Mouse (Mus musculus): ENCODE data around the gene Itga2. TPM values are rescaled to one million over a fixed set of nuclear protein-coding genes. Genes with fewer than 3 reads are reported as not detected.

Gene Itga2
- polyA plus RNA-seq, 1 experiment from 2014 or later = 2.3 TPM

DNA sequence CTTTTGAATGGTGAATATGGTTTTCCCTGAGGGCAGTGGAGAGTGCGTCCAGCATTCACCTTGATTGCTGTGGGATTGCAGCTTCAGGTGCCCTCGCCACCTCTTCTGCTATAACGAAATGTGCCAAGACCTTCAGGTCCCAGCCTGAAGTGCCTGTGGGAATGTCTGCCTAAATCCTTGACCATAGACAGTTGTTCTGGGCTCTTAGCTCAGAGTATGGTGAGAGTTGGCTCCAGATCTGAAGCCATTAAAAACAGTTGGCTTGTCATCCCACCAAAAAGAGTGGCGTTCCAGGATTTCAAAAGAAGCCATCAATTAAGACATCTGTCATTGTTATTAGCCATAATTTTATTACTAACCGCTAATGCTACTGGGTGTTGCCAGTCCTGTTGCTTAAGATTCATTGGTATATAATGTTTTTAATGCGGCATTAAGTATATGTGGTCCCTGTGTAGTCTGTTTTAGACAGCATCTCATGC lies 106.5 kb downstream of the Itga2 start:
- WGBS = 94% methylated on average over 6 of the region's 6 CpGs
- no peak for DNase-seq (ENCODE audit: low spot score)
- no peaks in the 10 kb centered on the region for H3K36me3 ChIP-seq (ENCODE audit: control insufficient read depth, insufficient read depth, low read length)

DNA sequence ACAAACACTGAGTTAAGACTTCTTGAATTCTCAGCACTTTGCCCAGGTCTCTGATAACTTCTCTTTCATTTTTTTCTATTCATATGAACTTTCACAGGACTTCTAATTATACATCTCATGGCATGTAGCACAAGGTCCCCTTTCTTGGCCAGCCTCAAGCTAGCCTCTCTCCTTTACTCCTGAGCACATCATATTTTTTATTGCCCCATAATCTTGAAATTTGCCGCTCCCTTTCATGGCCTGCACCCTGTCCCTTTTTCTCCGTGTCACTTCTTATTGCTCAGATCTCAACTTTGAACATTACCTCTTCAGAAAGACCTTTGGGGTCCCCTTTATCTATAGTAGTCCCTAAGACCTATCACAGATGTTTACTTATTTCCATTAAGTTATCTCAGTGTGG lies 109.0 kb downstream of the Itga2 start:
- Histone ChIP-seq H3K9me3 (ENCODE audit: control insufficient read depth, low read length) (no peaks in the 10 kb centered on the region), H3K4me1 (replicated peaks; ENCODE audit: control insufficient read depth, insufficient read depth, low read length) (no peaks in the 10 kb centered on the region; the same call in 1 of the 2 replicates), H3K9ac (ENCODE audit: low read depth, low read length) (no peak overlapping the region), H3K4me2 (replicated peaks; ENCODE audit: low read depth, low read length) (no peak overlapping the region), H3K27me3 (ENCODE audit: control insufficient read depth, insufficient read depth, low read length) (no peaks in the 10 kb centered on the region), H3K36me3 (ENCODE audit: control insufficient read depth, insufficient read depth, low read length) (no peaks in the 10 kb centered on the region), H3K4me3 (ENCODE audit: low read depth, low read length) (no peak overlapping the region), H3K27ac (ENCODE audit: low read depth, low read length) (no peak overlapping the region)
- WGBS = 92% methylated on average over 2 of the region's 2 CpGs
- ATAC-seq (ENCODE audit: low FRiP score) (no peak), DNase-seq (ENCODE audit: low spot score) (no peak)

More for the DNA sequence above, 106.5 kb downstream of the Itga2 start:
- H3K4me1 ChIP-seq (replicated peaks; ENCODE audit: control insufficient read depth, insufficient read depth, low read length) = no peaks in the 10 kb centered on the region
- H3K9me3 ChIP-seq (ENCODE audit: control insufficient read depth, low read length) = no peaks in the 10 kb centered on the region
- no peaks in the 10 kb centered on the region for H3K27me3 ChIP-seq (ENCODE audit: control insufficient read depth, insufficient read depth, low read length)
- H3K4me2 ChIP-seq (replicated peaks; ENCODE audit: low read depth, low read length) = no peak overlapping the region
- H3K27ac ChIP-seq (ENCODE audit: low read depth, low read length) = no peak overlapping the region
- H3K9ac ChIP-seq (ENCODE audit: low read depth, low read length) = no peak overlapping the region
- H3K4me3 ChIP-seq (ENCODE audit: low read depth, low read length) = no peak overlapping the region
- ATAC-seq (ENCODE audit: low FRiP score) = no peak

DNA sequence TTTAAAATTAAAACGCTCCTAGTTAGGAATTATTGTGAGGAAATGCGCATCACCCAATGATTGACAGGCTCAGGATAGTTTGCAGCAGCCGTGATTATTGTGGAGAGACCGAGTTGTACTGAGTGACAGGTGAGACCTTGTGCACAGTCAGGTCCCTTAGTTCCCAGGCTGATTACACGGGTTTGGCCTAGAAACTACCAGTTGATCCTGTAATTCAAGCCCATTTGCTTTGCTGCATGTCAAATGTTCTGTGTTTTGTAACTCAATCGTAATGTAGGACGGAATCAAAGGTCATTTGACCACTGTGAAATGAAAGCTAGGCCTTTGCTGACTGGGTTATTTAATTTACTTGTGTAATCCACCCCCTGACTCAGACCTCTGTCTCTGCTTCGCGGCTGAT lies 113.4 kb downstream of the Itga2 start:
- Histone ChIP-seq H3K4me3 (ENCODE audit: low read depth, low read length) (peak overlapping the region; percentile 71), H3K36me3 (ENCODE audit: control insufficient read depth, insufficient read depth, low read length) (no peaks in the 10 kb centered on the region), H3K4me1 (replicated peaks; ENCODE audit: control insufficient read depth, insufficient read depth, low read length) (no peaks in the 10 kb centered on the region; the same call in 1 of the 2 replicates), H3K9ac (ENCODE audit: low read depth, low read length) (peak overlapping the region; percentile 75), H3K27me3 (ENCODE audit: control insufficient read depth, insufficient read depth, low read length) (no peaks in the 10 kb centered on the region), H3K4me2 (replicated peaks; ENCODE audit: low read depth, low read length) (peak overlapping the region; percentile 53), H3K9me3 (ENCODE audit: control insufficient read depth, low read length) (no peaks in the 10 kb centered on the region), H3K27ac (ENCODE audit: low read depth, low read length) (no peak overlapping the region)
- no peak for DNase-seq (ENCODE audit: low spot score)
- ATAC-seq (ENCODE audit: low FRiP score) = peak; percentile 78
- WGBS = 32% methylated on average over 9 of the region's 9 CpGs

DNA sequence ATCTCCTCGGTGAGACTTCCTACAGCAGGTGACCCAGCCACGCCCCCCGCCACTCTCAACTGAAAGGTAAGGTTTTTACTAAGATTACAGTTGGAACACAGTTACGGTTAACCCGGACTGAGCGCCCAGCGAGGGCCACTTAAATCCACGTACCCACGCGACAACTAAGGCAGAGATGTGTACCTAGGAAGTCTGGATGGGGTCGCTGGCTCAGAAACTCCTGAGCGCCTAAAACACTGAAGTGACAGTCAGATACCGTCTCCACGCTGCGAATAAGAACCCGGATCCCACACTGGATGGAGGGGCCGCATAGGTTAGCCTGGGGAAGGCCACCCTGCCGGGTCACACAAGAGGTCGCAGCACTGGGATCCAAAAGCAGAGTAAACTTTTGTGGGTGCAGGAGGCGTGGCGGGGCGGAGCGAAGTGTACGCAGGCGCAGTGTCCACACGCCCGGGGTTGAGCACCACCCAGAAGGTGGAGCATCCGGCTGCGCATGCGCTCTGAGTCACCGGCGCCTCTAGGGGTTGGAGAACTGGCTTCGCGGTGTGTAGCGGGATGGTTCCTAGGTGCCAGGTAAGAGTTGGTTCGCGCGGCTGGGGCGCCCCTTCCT lies 114.0 kb downstream of the Itga2 start, which contains the start of gene Mocs2:
TSS of gene Mocs2 (plus strand) at position 486 of the 610 bp plus-strand sequence.
- Histone ChIP-seq H3K36me3 (ENCODE audit: control insufficient read depth, insufficient read depth, low read length) (no peaks in the 10 kb centered on the region), H3K4me3 (ENCODE audit: low read depth, low read length) (peak within 1 kb of the TSS; percentile 71), H3K4me2 (replicated peaks; ENCODE audit: low read depth, low read length) (peak within 1 kb of the TSS; percentile 53), H3K27ac (ENCODE audit: low read depth, low read length) (no peak within 1 kb of the TSS), H3K27me3 (ENCODE audit: control insufficient read depth, insufficient read depth, low read length) (no peaks in the 10 kb centered on the region), H3K4me1 (replicated peaks; ENCODE audit: control insufficient read depth, insufficient read depth, low read length) (no peaks in the 10 kb centered on the region; the same call in 1 of the 2 replicates), H3K9ac (ENCODE audit: low read depth, low read length) (peak within 1 kb of the TSS; percentile 75), H3K9me3 (ENCODE audit: control insufficient read depth, low read length) (no peaks in the 10 kb centered on the region)
- DNase-seq (ENCODE audit: low spot score) = peak; percentile 97
- peak; percentile 98 for ATAC-seq (ENCODE audit: low FRiP score)
- 1% methylated on average over 39 of the region's 39 CpGs for WGBS

DNA sequence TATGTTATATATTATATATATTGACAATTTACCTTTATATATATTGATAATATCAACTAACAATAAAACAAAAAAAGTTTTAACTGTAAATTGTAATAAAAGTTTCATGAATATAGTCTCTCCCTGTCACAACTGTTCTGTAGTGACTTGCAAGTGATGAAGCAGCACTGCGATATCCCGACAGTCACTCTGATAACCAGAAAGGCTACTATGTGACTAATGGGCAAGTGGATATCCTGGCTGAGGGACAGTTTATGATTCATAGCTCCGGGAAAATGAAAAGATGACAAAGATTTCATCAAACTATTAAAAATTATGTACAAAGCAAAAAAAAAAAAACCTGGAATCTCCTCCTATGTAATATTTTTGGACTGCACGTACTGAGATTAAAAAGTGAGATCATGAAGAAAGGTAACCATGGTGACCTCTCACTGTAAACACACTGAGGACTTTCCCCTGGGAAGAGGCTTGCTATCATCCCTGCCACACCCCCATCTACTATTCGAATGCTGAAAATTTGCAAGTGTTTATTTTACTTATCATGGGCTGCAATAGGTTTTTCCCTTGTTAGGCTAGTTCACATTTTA lies 122.2 kb downstream of the Itga2 start:
- no peak overlapping the region for H3K4me3 ChIP-seq (ENCODE audit: low read depth, low read length)
- H3K4me2 ChIP-seq (replicated peaks; ENCODE audit: low read depth, low read length) = no peak overlapping the region
- DNase-seq (ENCODE audit: low spot score) (no peak), ATAC-seq (ENCODE audit: low FRiP score) (no peak)
- no peaks in the 10 kb centered on the region for H3K9me3 ChIP-seq (ENCODE audit: control insufficient read depth, low read length)
- H3K36me3 ChIP-seq (ENCODE audit: control insufficient read depth, insufficient read depth, low read length) = no peaks in the 10 kb centered on the region
- H3K9ac ChIP-seq (ENCODE audit: low read depth, low read length) = no peak overlapping the region
- H3K4me1 ChIP-seq (replicated peaks; ENCODE audit: control insufficient read depth, insufficient read depth, low read length) = no peaks in the 10 kb centered on the region
- no peaks in the 10 kb centered on the region for H3K27me3 ChIP-seq (ENCODE audit: control insufficient read depth, insufficient read depth, low read length)
- WGBS = 94% methylated on average over 5 of the region's 5 CpGs
- no peak overlapping the region for H3K27ac ChIP-seq (ENCODE audit: low read depth, low read length)

DNA sequence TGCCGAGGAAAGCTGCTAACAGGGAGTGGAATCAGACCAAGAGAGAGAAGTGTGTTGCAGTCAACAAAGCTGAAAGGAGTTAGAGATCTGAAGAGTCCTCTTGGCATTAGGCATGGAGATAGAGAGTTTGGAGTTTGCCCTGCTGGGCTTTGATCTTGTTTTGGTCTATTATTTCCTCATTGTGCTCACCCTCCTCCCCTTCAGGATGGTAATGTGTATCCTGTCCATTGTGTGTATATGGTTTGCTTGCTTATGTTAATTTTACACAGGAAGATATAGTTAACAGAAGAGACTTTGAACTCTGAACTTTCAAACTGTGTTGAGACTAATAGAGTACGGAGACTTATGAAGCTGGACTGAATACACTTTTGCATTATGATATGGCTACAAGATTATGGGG lies 128.9 kb downstream of the Itga2 start:
- whole genome bisulfite sequencing = 75% methylated on average over 2 of the region's 2 CpGs

DNA sequence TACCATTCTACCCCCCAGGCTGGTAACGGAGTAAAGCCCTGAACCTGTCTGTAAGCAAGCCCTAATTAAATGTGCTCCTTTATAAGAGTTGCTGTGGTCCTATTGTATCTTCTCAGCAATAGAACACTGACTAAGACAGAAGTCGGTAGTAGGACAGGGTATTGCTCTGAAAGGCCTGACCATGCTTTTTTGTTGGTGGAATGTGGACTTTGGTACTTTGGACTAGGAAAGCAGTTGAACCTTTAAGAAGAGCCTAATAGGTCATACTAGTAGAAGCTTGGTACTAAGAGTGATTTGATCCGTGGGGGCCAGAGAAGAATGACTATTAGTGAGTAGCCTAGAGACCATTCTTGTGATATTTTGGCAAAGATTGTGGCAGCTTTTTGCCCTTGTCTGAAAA lies 130.0 kb downstream of the Itga2 start:
- DNase-seq (ENCODE audit: low spot score) (no peak), ATAC-seq (ENCODE audit: low FRiP score) (no peak)
- no peaks in the 10 kb centered on the region for H3K4me1 ChIP-seq (replicated peaks; ENCODE audit: control insufficient read depth, insufficient read depth, low read length)
- no peaks in the 10 kb centered on the region for H3K27me3 ChIP-seq (ENCODE audit: control insufficient read depth, insufficient read depth, low read length)
- no peaks in the 10 kb centered on the region for H3K9me3 ChIP-seq (ENCODE audit: control insufficient read depth, low read length)
- no peak overlapping the region for H3K9ac ChIP-seq (ENCODE audit: low read depth, low read length)
- H3K27ac ChIP-seq (ENCODE audit: low read depth, low read length) = no peak overlapping the region
- no peak overlapping the region for H3K4me2 ChIP-seq (replicated peaks; ENCODE audit: low read depth, low read length)
- no peak overlapping the region for H3K4me3 ChIP-seq (ENCODE audit: low read depth, low read length)
- 82% methylated on average over 3 of the region's 3 CpGs for WGBS
- H3K36me3 ChIP-seq (ENCODE audit: control insufficient read depth, insufficient read depth, low read length) = no peaks in the 10 kb centered on the region

More for the DNA sequence above, 128.9 kb downstream of the Itga2 start:
- H3K4me2 ChIP-seq (replicated peaks; ENCODE audit: low read depth, low read length) = no peak overlapping the region
- H3K4me1 ChIP-seq (replicated peaks; ENCODE audit: control insufficient read depth, insufficient read depth, low read length) = no peaks in the 10 kb centered on the region
- H3K4me3 ChIP-seq (ENCODE audit: low read depth, low read length) = no peak overlapping the region
- H3K27ac ChIP-seq (ENCODE audit: low read depth, low read length) = no peak overlapping the region
- DNase-seq (ENCODE audit: low spot score) = no peak
- H3K27me3 ChIP-seq (ENCODE audit: control insufficient read depth, insufficient read depth, low read length) = no peaks in the 10 kb centered on the region
- no peaks in the 10 kb centered on the region for H3K9me3 ChIP-seq (ENCODE audit: control insufficient read depth, low read length)
- no peaks in the 10 kb centered on the region for H3K36me3 ChIP-seq (ENCODE audit: control insufficient read depth, insufficient read depth, low read length)
- no peak overlapping the region for H3K9ac ChIP-seq (ENCODE audit: low read depth, low read length)
- ATAC-seq (ENCODE audit: low FRiP score) = no peak

DNA sequence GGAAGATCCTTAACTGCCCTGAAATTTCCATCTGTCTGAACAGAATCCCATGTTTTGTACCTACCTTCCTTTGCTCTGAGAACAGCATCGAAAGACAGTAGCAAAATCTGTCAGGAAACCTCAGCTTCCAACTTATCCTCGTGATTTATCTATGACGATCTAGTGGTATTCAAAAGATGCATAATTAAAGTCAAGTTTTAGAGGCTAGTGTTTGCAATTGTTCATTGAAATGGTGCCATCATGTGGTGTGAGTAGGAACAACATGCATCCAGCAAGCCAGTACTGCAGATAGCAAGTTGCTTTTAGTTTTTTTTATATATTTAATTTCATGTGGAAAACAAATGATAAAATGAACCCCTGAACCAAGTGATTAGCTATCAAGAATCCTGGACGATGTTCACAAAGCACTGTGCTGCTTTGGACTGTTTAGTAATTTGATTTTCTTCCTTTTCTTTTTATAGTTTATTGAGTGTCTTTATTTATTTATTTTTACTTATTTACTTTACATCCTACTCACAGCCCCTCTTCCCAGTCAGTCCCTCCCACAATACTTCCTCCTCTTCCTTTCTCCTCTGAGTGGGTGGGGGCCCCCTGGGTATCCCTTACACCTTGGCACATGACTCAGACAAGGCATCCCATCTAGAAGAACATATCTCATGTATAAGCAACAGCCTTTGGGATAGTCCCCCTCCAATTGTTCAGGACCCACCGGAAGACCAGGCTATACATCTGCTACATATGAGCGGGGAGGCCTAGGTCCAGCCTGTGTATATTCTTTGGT lies 138.5 kb downstream of the Itga2 start:
- ATAC-seq (ENCODE audit: low FRiP score) = peak; percentile 49; the same call in 1 of the 2 replicates
- no peak overlapping the region for H3K4me3 ChIP-seq (ENCODE audit: low read depth, low read length)
- H3K27me3 ChIP-seq (ENCODE audit: control insufficient read depth, insufficient read depth, low read length) = no peaks in the 10 kb centered on the region
- no peak overlapping the region for H3K4me2 ChIP-seq (replicated peaks; ENCODE audit: low read depth, low read length)
- no peaks in the 10 kb centered on the region for H3K36me3 ChIP-seq (ENCODE audit: control insufficient read depth, insufficient read depth, low read length)
- DNase-seq (ENCODE audit: low spot score) = peak; percentile 75
- no peaks in the 10 kb centered on the region for H3K9me3 ChIP-seq (ENCODE audit: control insufficient read depth, low read length)
- no peak overlapping the region for H3K9ac ChIP-seq (ENCODE audit: low read depth, low read length)
- no peak overlapping the region for H3K27ac ChIP-seq (ENCODE audit: low read depth, low read length)
- WGBS = 48% methylated on average over 6 of the region's 6 CpGs
- H3K4me1 ChIP-seq (replicated peaks; ENCODE audit: control insufficient read depth, insufficient read depth, low read length) = no peaks in the 10 kb centered on the region
